Mouse (Mus musculus) MEL (cell line): Measurements from ENCODE around the gene Tead3. TPM values are rescaled to one million over a fixed set of nuclear protein-coding genes. Genes with fewer than 3 reads are reported as not detected.

Experiments used
- DNase-seq: peaks from one replicate; pipeline ENCODE4 v3.0.0; 2011; ENCODE audit warnings: low read depth, low spot score
- H3K27ac ChIP-seq: 2 replicates; pipeline ENCODE4 v1.5.1; 2012; ENCODE audit warnings: low read depth, mild to moderate bottlenecking, control low read depth, low read length, moderate library complexity; ENCODE audit not compliant: control insufficient read depth
- H3K27me3 ChIP-seq, 2 experiments: fragments of 150-350 bp in 1 of 2; sonication (generic) in 1 of 2; 2 replicates each; pipeline ENCODE4 v1.6.1; 2012; ENCODE audit warnings: low read length in 2 of 2, mild to moderate bottlenecking in 2 of 2, improper control_type of control experiment in 1 of 2, moderate library complexity in 1 of 2; ENCODE audit not compliant: insufficient read depth in 2 of 2, control insufficient read depth in 1 of 2
- H3K36me3 ChIP-seq, 2 experiments: 2 replicates each; pipeline ENCODE4 v1.6.1; 2012 to 2014; ENCODE audit warnings: low read length in 2 of 2, improper control_type of control experiment in 1 of 2, inconsistent platforms in 1 of 2, mild to moderate bottlenecking in 1 of 2; ENCODE audit not compliant: insufficient read depth in 2 of 2, control insufficient read depth in 1 of 2
- H3K4me1 ChIP-seq, 2 experiments: fragments of 150-350 bp in 1 of 2; sonication (generic) in 1 of 2; 2 replicates each; pipeline ENCODE4 v1.6.1; 2012; ENCODE audit warnings: low read length in 2 of 2, improper control_type of control experiment in 1 of 2, mild to moderate bottlenecking in 1 of 2; ENCODE audit not compliant: insufficient read depth in 2 of 2, control insufficient read depth in 1 of 2
- H3K4me3 ChIP-seq, 2 experiments: fragments of 150-350 bp in 1 of 2; sonication (generic) in 1 of 2; 2 replicates each; pipeline ENCODE4 v1.5.1; 2012; ENCODE audit warnings: low read depth in 2 of 2, low read length in 2 of 2, mild to moderate bottlenecking in 2 of 2, moderate library complexity in 2 of 2, control low read depth in 1 of 2, improper control_type of control experiment in 1 of 2; ENCODE audit not compliant: control insufficient read depth in 1 of 2, insufficient read depth in 1 of 2
- H3K79me2 ChIP-seq: 2 replicates; pipeline ENCODE4 v1.6.1; 2012; ENCODE audit warnings: mild to moderate bottlenecking, low read length, moderate library complexity; ENCODE audit not compliant: control insufficient read depth, poor library complexity, insufficient read depth
- H3K9ac ChIP-seq: 2 replicates; pipeline ENCODE4 v1.6.1; 2012; ENCODE audit warnings: low read depth, mild to moderate bottlenecking, control low read depth, low read length, moderate library complexity; ENCODE audit not compliant: control insufficient read depth, poor library complexity, severe bottlenecking
- H3K9me3 ChIP-seq: fragments of 150-350 bp; sonication (generic); replicated peaks from 2 replicates; pipeline ENCODE4 v1.6.1; 2012; ENCODE audit warnings: mild to moderate bottlenecking, low read length, improper control_type of control experiment, moderate library complexity; ENCODE audit not compliant: insufficient read depth
- E2F4 ChIP-seq: IDR thresholded peaks from 2 replicates; pipeline ENCODE4 v1.6.1; 2011; ENCODE audit warnings: low read depth, low read length, improper control_type of control experiment, borderline replicate concordance
- ELF1 ChIP-seq: IDR thresholded peaks from 2 replicates; pipeline ENCODE4 v1.6.1; 2014; ENCODE audit warnings: low read depth, mild to moderate bottlenecking, inconsistent platforms, low read length, improper control_type of control experiment, moderate library complexity
- EP300 ChIP-seq, 2 experiments: IDR thresholded peaks; 2 replicates each; pipeline ENCODE4 v1.6.1; 2011; ENCODE audit warnings: improper control_type of control experiment in 2 of 2, low read length in 2 of 2, low read depth in 1 of 2, mild to moderate bottlenecking in 1 of 2
- ETS1 ChIP-seq: IDR thresholded peaks from 2 replicates; pipeline ENCODE4 v1.6.1; 2012; ENCODE audit warnings: low read depth, mild to moderate bottlenecking, inconsistent platforms, low read length, improper control_type of control experiment, moderate library complexity
- GABPA ChIP-seq: IDR thresholded peaks from 2 replicates; pipeline ENCODE4 v1.6.1; 2012; ENCODE audit warnings: low read depth, mild to moderate bottlenecking, inconsistent platforms, low read length, improper control_type of control experiment, moderate library complexity
- GATA1 ChIP-seq: IDR thresholded peaks from 2 replicates; pipeline ENCODE4 v1.6.1; 2011; ENCODE audit warnings: low read depth, low read length, improper control_type of control experiment
- HCFC1 ChIP-seq: IDR thresholded peaks from 2 replicates; pipeline ENCODE4 v1.6.1; 2012; ENCODE audit warnings: low read depth, mild to moderate bottlenecking, inconsistent platforms, low read length, improper control_type of control experiment, moderate library complexity
- KAT2A ChIP-seq: conservative IDR thresholded peaks from 2 replicates; pipeline ENCODE4 v1.6.1; 2012; ENCODE audit warnings: low read depth, low read length, improper control_type of control experiment, inconsistent platforms
- MAFK ChIP-seq: IDR thresholded peaks from 2 replicates; pipeline ENCODE4 v1.6.1; 2011; ENCODE audit warnings: low read depth, mild to moderate bottlenecking, low read length, improper control_type of control experiment, borderline replicate concordance
- MAX ChIP-seq: IDR thresholded peaks from 2 replicates; pipeline ENCODE4 v1.6.1; 2011; ENCODE audit warnings: low read length, improper control_type of control experiment
- MAZ ChIP-seq: IDR thresholded peaks from 2 replicates; pipeline ENCODE4 v1.6.1; 2012; ENCODE audit warnings: low read depth, mild to moderate bottlenecking, inconsistent platforms, low read length, improper control_type of control experiment
- MEF2A ChIP-seq: IDR thresholded peaks from 2 replicates; pipeline ENCODE4 v1.6.1; 2014; ENCODE audit warnings: low read depth, mild to moderate bottlenecking, inconsistent platforms, low read length, improper control_type of control experiment; ENCODE audit not compliant: poor library complexity, insufficient replicate concordance, severe bottlenecking; ENCODE audit errors: extremely low read depth
- MXI1 ChIP-seq: IDR thresholded peaks from 2 replicates; pipeline ENCODE4 v1.6.1; 2011; ENCODE audit warnings: mild to moderate bottlenecking, low read depth, low read length, improper control_type of control experiment
- POLR2AphosphoS2 ChIP-seq: IDR thresholded peaks from 2 replicates; pipeline ENCODE4 v1.6.1; 2011; ENCODE audit warnings: low read length, improper control_type of control experiment
- SIN3A ChIP-seq: IDR thresholded peaks from 2 replicates; pipeline ENCODE4 v1.6.1; 2012; ENCODE audit warnings: low read length, improper control_type of control experiment, inconsistent platforms
- SMC3 ChIP-seq: IDR thresholded peaks from 2 replicates; pipeline ENCODE4 v1.6.1; 2011; ENCODE audit warnings: low read depth, low read length, improper control_type of control experiment
- UBTF ChIP-seq: IDR thresholded peaks from 2 replicates; pipeline ENCODE4 v1.6.1; 2012; ENCODE audit warnings: low read depth, mild to moderate bottlenecking, inconsistent platforms, low read length, improper control_type of control experiment, moderate library complexity, borderline replicate concordance; ENCODE audit not compliant: insufficient read depth
- USF2 ChIP-seq, 2 experiments: IDR thresholded peaks; 2 replicates each; pipeline ENCODE4 v1.6.1; 2011 to 2012; ENCODE audit warnings: improper control_type of control experiment in 2 of 2, low read length in 2 of 2, borderline replicate concordance in 1 of 2, inconsistent platforms in 1 of 2, low read depth in 1 of 2, mild to moderate bottlenecking in 1 of 2; ENCODE audit not compliant: insufficient read depth in 1 of 2
- ZNF384 ChIP-seq: IDR thresholded peaks from 2 replicates; pipeline ENCODE4 v1.6.1; 2012; ENCODE audit warnings: low read depth, mild to moderate bottlenecking, inconsistent platforms, low read length, improper control_type of control experiment
- polyA plus RNA-seq, 2 experiments: library from polyadenylated mRNA; stranded (reverse) in 1 of 2; unstranded in 1 of 2; fragments of >175 nt in 1 of 2; fragments of >200 nt in 1 of 2; gene quantifications; 2 replicates each; pipeline versions ENCODE4 v1.2.1 to v1.2.4; 2012; ENCODE audit warnings: low replicate concordance in 2 of 2, low read depth in 1 of 2; ENCODE audit not compliant: insufficient read length in 2 of 2, insufficient read depth in 1 of 2, missing spikeins in 1 of 2
- total RNA-seq: library from RNA; depleted of rRNA; stranded (reverse); fragments of 300-350 nt; gene quantifications from 2 replicates; pipeline ENCODE4 v1.2.3, GENCODE M21; 2012; rRNA removed

The Tead3 gene
- total and polyA plus RNA-seq, 3 experiments: 0.73 to 4.1 TPM; not detected in 1

- Histone ChIP-seq H3K27me3 (no peaks in the 10 kb centered on the region), H3K9ac (no peak overlapping the region), H3K4me1 (peaks cover 0 to 9% of the 10 kb centered on the region in 2 experiments; a peak in 2 of 4 replicates), H3K9me3 (no peaks in the 10 kb centered on the region), H3K79me2 (no peaks in the 10 kb centered on the region), H3K27ac (no peak overlapping the region), H3K4me3 (no peak overlapping the region), H3K36me3 (peaks cover 0 to 2% of the 10 kb centered on the region in 2 experiments; a peak in 1 of 4 replicates)
- peak; percentile 47 for DNase-seq
- no peak for TF ChIP-seq GABPA
- TF ChIP-seq ZNF384: no peak
- peak; percentile 32; the same call in 1 of the 2 replicates for TF ChIP-seq HCFC1
- no peak for TF ChIP-seq UBTF
- TF ChIP-seq MAX: no peak
- TF ChIP-seq EP300 (IDR thresholded peaks at IDR 0.05; ENCODE audit: low read depth in 1 of 2, low read length in 2 of 2): no peak
- TF ChIP-seq KAT2A: no peak
- no peak for TF ChIP-seq MEF2A
- TF ChIP-seq ETS1: 0 out of 2 replicates have a peak, but pooled peaks have one; percentile 55
- no peak for TF ChIP-seq ELF1
- TF ChIP-seq E2F4: no peak
- no peak for TF ChIP-seq MAZ
- peak; percentile 53; the same call in 1 of the 2 replicates for TF ChIP-seq GATA1
- no peak for TF ChIP-seq MXI1
- TF ChIP-seq USF2 (IDR thresholded peaks at IDR 0.05; ENCODE audit: borderline replicate concordance in 1 of 2, insufficient read depth in 1 of 2, low read depth in 1 of 2, low read length in 2 of 2): no peak
- TF ChIP-seq SIN3A: no peak
- no peak for TF ChIP-seq MAFK
- TF ChIP-seq SMC3: no peak
- TF ChIP-seq POLR2AphosphoS2: no peak
Measured at GRCm38 (mm10) chr17:28281866-28282441, 68.7 kb downstream of the Tead3 start.

Other genes with a start within 250 kb of the Tead3 start
- 0.03 and 0.04 TPM in 2 replicates for gene Scube3, start 208.7 kb downstream of the Tead3 start, total RNA-seq
- under 1 TPM in 1 of 2 experiments, not detected in 1; 0.03 TPM for gene Scube3, start 208.7 kb downstream of the Tead3 start, polyA plus RNA-seq
- 21.4 and 29.5 TPM in 2 replicates for gene Zfp523, start 173.7 kb downstream of the Tead3 start, total RNA-seq
- gene Zfp523, start 173.7 kb downstream of the Tead3 start, polyA plus RNA-seq: 10 to 100 TPM in 1 of 2 experiments, not detected in 1; 53.0 TPM
- 110 and 121 TPM in 2 replicates for gene Def6, start 143.0 kb downstream of the Tead3 start, total RNA-seq
- 100 to 1,000 TPM in 1 of 2 experiments, not detected in 1; 154 TPM for gene Def6, start 143.0 kb downstream of the Tead3 start, polyA plus RNA-seq
- 3.4 and 3.5 TPM in 2 replicates for gene Ppard, start 118.1 kb downstream of the Tead3 start, total RNA-seq
- 10 to 100 TPM in 1 of 2 experiments, not detected in 1; 12.7 TPM for gene Ppard, start 118.1 kb downstream of the Tead3 start, polyA plus RNA-seq
- 46.0 and 51.2 TPM in 2 replicates for gene Fance, start 37.3 kb downstream of the Tead3 start, total RNA-seq
- gene Fance, start 37.3 kb downstream of the Tead3 start, polyA plus RNA-seq: 100 to 1,000 TPM; 105 to 382 TPM
- gene Rpl10a, start 22.3 kb downstream of the Tead3 start, total RNA-seq: 2,803 and 2,872 TPM in 2 replicates
- gene Rpl10a, start 22.3 kb downstream of the Tead3 start, polyA plus RNA-seq: 1,000 to 10,000 TPM in 1 of 2 experiments, not detected in 1; 2,044 TPM
- 0.23 and 0.49 TPM in 2 replicates for gene Tulp1, start 14.4 kb upstream of the Tead3 start, total RNA-seq
- gene Tulp1, start 14.4 kb upstream of the Tead3 start, polyA plus RNA-seq: 1 to 10 TPM in 1 of 2 experiments, not detected in 1; 2.4 TPM
- 16.5 and 16.6 TPM in 2 replicates for gene Fkbp5, start 166.7 kb upstream of the Tead3 start, total RNA-seq
- 100 to 1,000 TPM in 1 of 2 experiments, 10 to 100 TPM in 1; 44.3 to 184 TPM for gene Fkbp5, start 166.7 kb upstream of the Tead3 start, polyA plus RNA-seq
- gene Armc12, start 180.0 kb upstream of the Tead3 start, total RNA-seq: not detected in 2 replicates
- gene Armc12, start 180.0 kb upstream of the Tead3 start, polyA plus RNA-seq: under 1 TPM in 1 of 2 experiments, not detected in 1; 0.15 TPM
- gene Clpsl2, start 198.6 kb upstream of the Tead3 start, total RNA-seq: not detected in 2 replicates
- not detected for gene Clpsl2, start 198.6 kb upstream of the Tead3 start, polyA plus RNA-seq
- not detected in 2 replicates for gene Clps, start 209.9 kb upstream of the Tead3 start, total RNA-seq
- not detected for gene Clps, start 209.9 kb upstream of the Tead3 start, polyA plus RNA-seq
- gene Lhfpl5, start 224.8 kb upstream of the Tead3 start, total RNA-seq: not detected in 2 replicates
- gene Lhfpl5, start 224.8 kb upstream of the Tead3 start, polyA plus RNA-seq: under 1 TPM in 1 of 2 experiments, not detected in 1; 0.19 TPM